Mouse (Mus musculus) spleen, postnatal 36 days (tissue): Measurements from ENCODE around the gene Asgr2.
"Not testable (repeated sequence)": the region's sequence is repeated elsewhere in the genome, so short reads cannot be mapped to it uniquely, and the experiment has no call there.

Experiments
- DNase-seq, 2 experiments: peaks; one replicate each; pipeline ENCODE4 v3.0.0; 2022; ENCODE audit warnings: low spot score in 2 of 2, mixed read lengths in 1 of 2

Asgr2 gene

GRCm38 (mm10) chr11:70084563-70084962 is 7.9 kb upstream of the Asgr2 start:
- peak; percentile 6 to 28 for DNase-seq

DNA sequence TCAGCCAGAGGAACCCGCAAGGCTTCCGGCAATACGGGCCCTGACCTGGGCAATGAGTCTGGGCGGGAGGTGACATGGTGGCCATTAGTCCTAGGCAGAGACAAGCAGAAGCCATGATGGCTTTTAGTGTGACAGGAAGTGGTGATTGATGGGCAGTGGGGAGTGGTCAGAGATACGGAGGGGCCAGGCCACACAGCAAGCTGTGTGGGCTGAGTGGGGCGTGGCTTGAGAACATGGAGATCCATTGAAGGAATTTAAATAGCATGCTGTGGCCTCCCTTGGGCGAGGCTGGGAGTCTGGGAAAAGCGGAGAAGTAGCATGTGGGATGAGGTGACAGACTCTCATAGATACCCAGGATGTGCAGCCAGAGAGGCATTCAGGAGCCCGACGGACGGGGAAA is 5.0 kb downstream of the Asgr2 start:
- no peak for DNase-seq

DNA sequence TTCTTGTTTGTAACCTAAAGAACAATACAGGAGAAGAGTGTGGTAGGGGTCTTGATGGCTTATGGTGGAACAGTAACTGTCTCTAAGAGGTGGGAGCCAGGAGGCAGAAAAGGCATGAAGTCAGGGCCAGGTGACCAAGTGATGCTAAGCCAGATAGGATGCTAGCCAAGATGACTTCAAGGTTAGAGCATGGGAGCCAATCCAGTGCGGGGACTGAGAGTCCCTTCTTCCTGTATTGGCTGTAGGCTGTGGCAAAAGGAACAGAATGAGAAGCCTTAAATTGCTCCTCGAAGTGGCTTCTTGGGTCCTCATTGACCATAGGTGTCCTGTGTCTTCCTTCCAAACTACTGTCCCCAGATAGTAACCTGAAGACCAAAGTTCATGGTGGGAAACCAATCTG is 6.7 kb downstream of the Asgr2 start:
- no peak for DNase-seq

- DNase-seq, result no peak
These were observed 7.4 kb downstream of the Asgr2 start for GRCm38 (mm10) chr11:70099809-70100208.

DNA sequence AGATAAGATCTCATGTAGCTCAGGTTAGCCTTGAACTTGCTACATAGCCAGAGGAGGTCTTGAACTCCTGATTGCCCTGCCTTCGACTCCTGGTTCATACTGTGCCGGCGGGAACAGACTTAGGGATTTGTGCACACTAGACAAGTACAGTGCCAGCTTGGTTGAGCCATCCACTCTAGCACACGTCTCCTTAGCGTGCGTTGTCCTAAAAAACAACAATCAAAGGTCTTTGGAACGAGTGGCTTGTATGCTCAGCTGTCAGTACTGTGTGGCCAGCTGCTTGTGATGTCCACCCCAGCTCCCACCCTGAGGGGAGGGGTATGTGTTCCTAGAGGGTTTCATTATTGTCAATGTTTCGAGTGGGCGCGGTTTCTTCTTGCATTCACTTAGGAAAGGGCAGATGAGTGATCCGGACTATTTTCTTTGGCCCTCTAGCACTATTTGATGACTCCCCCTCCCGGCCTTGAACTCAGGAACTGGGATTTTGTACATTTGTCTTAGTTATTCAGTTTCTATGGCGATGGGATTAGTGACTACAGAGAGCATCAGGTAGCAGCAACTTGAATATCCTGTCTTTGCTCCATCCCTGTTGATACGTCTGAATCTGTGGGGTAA is 11.4 kb downstream of the Asgr2 start:
- no peak for DNase-seq

DNA sequence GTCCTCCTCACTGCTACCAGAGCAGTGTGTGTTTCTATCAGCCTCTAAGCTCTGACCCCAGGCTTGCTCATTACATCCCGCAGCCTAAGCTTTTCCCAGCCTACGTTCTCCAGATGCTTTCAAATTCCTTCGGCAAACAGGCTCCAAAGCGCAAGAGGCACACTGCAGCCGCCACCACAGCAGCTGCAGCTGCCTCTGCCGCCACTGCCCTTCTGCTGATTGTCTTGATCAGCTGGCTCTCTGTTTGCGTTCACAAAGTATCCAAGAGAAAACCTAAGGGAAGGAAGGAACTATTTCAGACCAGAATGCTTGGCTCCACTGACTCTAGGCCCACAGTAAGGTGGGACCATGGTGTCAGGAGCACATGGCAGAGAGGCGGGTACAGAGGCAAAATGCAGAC is 14.6 kb downstream of the Asgr2 start:
- no peak for DNase-seq

DNA sequence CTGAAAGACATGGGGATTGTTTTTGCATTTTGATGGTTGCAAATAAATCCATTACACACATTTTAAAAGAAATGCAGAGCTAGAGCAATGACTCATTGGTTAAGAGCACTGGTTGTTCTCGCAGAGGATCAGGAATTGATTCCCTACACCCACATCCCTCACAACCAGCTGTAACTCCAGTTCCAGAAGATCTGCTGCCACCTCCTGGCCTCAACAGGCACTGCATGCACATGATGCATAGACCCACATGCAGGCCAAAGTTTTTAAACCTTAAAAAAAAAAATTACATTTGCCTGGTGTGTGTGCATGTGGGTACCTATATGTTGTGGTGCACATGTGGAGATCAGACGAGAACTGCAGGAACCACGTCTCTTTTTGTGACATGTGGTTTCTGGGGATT is 17.7 kb downstream of the Asgr2 start:
- DNase-seq, result peak; percentile 18 to 34

GRCm38 (mm10) chr11:70114562-70114961 is 22.1 kb downstream of the Asgr2 start:
- DNase-seq, result no peak

DNA sequence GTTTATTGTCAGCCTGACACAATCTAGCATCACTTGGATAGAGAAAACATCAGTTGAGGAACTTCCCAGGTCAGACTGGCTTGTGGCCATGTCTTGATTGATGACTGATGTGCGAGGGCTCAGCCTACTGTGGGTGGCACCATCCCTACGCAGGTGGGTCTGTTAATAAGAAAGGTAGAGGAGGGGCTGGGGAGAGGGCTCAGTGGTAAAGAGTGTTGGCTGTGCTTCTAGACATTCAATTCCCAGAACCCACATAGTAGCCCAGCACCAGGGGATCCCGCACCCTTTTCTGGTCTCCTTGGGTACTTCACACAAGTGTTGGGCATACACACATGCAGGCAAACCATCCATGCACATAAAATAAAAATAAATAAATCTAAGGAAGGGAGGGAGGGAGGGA is 23.5 kb downstream of the Asgr2 start:
- no peak for DNase-seq

DNA sequence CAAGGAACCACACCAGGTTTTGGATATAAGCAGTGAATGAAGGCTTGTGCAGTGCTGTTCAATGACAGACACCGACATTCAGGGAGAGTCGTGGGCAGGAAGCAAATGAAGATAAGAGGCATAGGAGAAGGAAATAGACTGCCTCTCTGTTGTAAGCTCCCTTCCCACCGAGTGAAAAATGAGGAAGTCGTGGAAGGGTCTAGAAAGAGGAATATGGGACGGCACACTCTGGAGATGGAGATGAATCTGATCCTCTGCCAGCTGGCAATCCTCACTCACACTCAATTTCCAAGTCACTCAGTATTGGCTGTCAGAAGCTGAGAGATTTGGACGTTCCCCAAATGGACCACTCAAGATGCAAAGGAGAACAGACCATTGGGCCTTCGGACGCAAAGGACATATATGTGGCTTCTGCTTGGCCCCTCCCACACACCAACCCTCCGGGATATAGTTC is 37.5 kb downstream of the Asgr2 start, which contains the start of gene Mgl2:
Gene Mgl2, plus strand, starts transcription at position 404 of the 454 bp plus-strand sequence.
- DNase-seq, result no peak

- not testable (repeated sequence) for DNase-seq
These were observed 42.6 kb downstream of the Asgr2 start for GRCm38 (mm10) chr11:70135001-70135400.

- not testable (repeated sequence) for DNase-seq
These were observed 43.5 kb downstream of the Asgr2 start for GRCm38 (mm10) chr11:70135925-70136324.

DNA sequence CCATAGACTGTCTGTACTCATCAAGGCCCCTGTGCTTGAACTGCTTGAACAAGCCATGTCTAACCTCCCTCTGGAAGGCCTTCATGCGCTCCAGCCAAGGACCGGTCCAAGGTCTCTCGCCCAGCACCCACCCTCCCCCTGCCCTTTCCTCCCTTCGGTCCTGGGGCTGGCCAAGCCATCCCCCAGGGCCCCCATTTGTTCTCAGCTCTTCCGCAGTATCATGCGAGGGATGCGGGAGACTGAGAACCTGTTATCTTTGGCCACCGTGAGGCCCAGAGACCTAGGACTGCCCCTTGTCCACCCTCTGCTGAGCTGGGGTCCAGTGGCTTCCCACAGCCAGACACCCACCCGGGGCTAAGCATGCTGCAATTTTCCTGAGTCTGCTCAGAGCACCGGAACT is 46.7 kb downstream of the Asgr2 start:
- no peak for DNase-seq

- DNase-seq, result no peak
These were observed 58.6 kb downstream of the Asgr2 start for GRCm38 (mm10) chr11:70151072-70151471.
